In the genomic region with DNA sequence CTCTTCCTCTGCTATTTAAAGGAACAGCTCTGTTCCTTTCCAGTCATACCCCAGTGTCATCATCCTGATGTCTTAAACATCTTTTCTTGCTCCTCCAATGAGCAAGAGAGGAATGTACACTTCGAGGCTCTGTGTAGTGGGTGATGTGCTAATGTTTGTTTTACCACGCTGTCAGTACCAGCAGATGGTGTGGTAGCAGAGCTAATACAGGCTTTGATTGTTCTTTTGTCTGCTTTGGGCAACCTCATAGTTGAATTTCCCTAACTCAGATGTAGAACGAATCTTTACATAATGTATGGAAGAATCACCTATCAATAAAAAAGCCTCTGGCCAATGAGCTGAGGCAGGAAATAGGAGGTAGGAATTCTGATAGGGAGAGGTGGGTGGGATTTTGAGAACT, we compare ENCODE assay signal across 25 mouse cellular contexts. TPM values are rescaled to one million over a fixed set of nuclear protein-coding genes. Genes with fewer than 3 reads are reported as not detected.
DNase-seq lines count a peak whose midpoint lies in the region; ATAC-seq and TF ChIP-seq lines count a peak whose summit lies in the region.
"Had no signal": no experiment of that assay in that cellular context is flagged by ENCODE, and none has a peak within 500 bp of the region (broad histone marks: within the 10 kb centered on the region; RNA-seq: fewer than 3 reads in every experiment).

No protein-coding gene starts in this region.

- peak; percentile 58 for DNase-seq in forebrain, embryonic 14.5 days (ENCODE audit: low spot score)
- peak in 1 of 2 experiments; percentile 27 for DNase-seq in layer of hippocampus, adult 2 months (ENCODE audit: low spot score in 2 of 2)
- no peak for DNase-seq in layer of hippocampus, adult 8-10 months (ENCODE audit: low spot score in 2 of 2)
- DNase-seq in midbrain, embryonic 14.5 days, result peak; percentile 22
- no peak for DNase-seq in midbrain, embryonic 11.5 days (ENCODE audit: low spot score, missing footprints)
- peak; percentile 28 for DNase-seq in telencephalon, adult 2 months (ENCODE audit: low read depth, low spot score)
- DNase-seq: cerebellum, adult 11-12 months; cerebellum, postnatal 10 days; gastrocnemius, postnatal 36 days; liver; thymus, postnatal 14 days had no signal

- H3K36me3 ChIP-seq in forebrain, embryonic 14.5 days (ENCODE audit: control insufficient read depth, insufficient read depth, low read length), result no peaks in the 10 kb centered on the region
- no peaks in the 10 kb centered on the region for H3K36me3 ChIP-seq in forebrain, embryonic 12.5 days (replicated peaks)
- H3K36me3 ChIP-seq in midbrain, embryonic 14.5 days (ENCODE audit: control insufficient read depth, insufficient read depth, low read length), result no peaks in the 10 kb centered on the region
- no peaks in the 10 kb centered on the region for H3K36me3 ChIP-seq in midbrain, embryonic 11.5 days (ENCODE audit: control insufficient read depth, insufficient read depth, low read length)
- H3K36me3 ChIP-seq: embryonic facial prominence, embryonic 13.5 days; heart, embryonic 13.5 days; hindbrain, embryonic 12.5 days; kidney, embryonic 15.5 days; limb, embryonic 10.5 days; liver, embryonic 15.5 days had no signal

- H3K9ac ChIP-seq in forebrain, embryonic 14.5 days (ENCODE audit: low read length), result no peak overlapping the region
- H3K9ac ChIP-seq in forebrain, embryonic 12.5 days, result no peak overlapping the region
- no peak overlapping the region for H3K9ac ChIP-seq in midbrain, embryonic 14.5 days (replicated peaks; ENCODE audit: low read length)
- no peak overlapping the region for H3K9ac ChIP-seq in midbrain, embryonic 11.5 days (ENCODE audit: low read length)
- H3K9ac ChIP-seq: embryonic facial prominence, embryonic 13.5 days; heart, embryonic 13.5 days; hindbrain, embryonic 12.5 days; kidney, embryonic 15.5 days; liver, embryonic 15.5 days had no signal

- no peaks in the 10 kb centered on the region for H3K9me3 ChIP-seq in forebrain, embryonic 14.5 days (replicated peaks; ENCODE audit: control insufficient read depth, low read length)
- no peaks in the 10 kb centered on the region for H3K9me3 ChIP-seq in forebrain, embryonic 12.5 days
- no peaks in the 10 kb centered on the region for H3K9me3 ChIP-seq in midbrain, embryonic 14.5 days (ENCODE audit: control insufficient read depth, low read length)
- no peaks in the 10 kb centered on the region for H3K9me3 ChIP-seq in midbrain, embryonic 11.5 days (ENCODE audit: control insufficient read depth, low read length)
- H3K9me3 ChIP-seq: embryonic facial prominence, embryonic 13.5 days; heart, embryonic 13.5 days; hindbrain, embryonic 12.5 days; kidney, embryonic 15.5 days; limb, embryonic 10.5 days; liver, embryonic 15.5 days had no signal

- no peaks in the 10 kb centered on the region; the same call in 1 of the 2 replicates for H3K4me1 ChIP-seq in forebrain, embryonic 14.5 days (ENCODE audit: control insufficient read depth, insufficient read depth, low read length)
- H3K4me1 ChIP-seq in forebrain, embryonic 12.5 days, result no peaks in the 10 kb centered on the region
- no peaks in the 10 kb centered on the region for H3K4me1 ChIP-seq in midbrain, embryonic 14.5 days (ENCODE audit: control insufficient read depth, insufficient read depth, low read length)
- no peaks in the 10 kb centered on the region for H3K4me1 ChIP-seq in midbrain, embryonic 11.5 days (ENCODE audit: control insufficient read depth, insufficient read depth, low read length)
- H3K4me1 ChIP-seq: embryonic facial prominence, embryonic 13.5 days; hindbrain, embryonic 12.5 days; kidney, embryonic 15.5 days; limb, embryonic 10.5 days; liver, embryonic 15.5 days had no signal

- no peak overlapping the region for H3K4me2 ChIP-seq in forebrain, embryonic 14.5 days (ENCODE audit: low read length)
- H3K4me2 ChIP-seq in forebrain, embryonic 12.5 days, result no peak overlapping the region
- no peak overlapping the region for H3K4me2 ChIP-seq in midbrain, embryonic 14.5 days (ENCODE audit: low read length)
- H3K4me2 ChIP-seq in midbrain, embryonic 11.5 days, result no peak overlapping the region
- H3K4me2 ChIP-seq: embryonic facial prominence, embryonic 13.5 days; heart, embryonic 13.5 days; hindbrain, embryonic 12.5 days; kidney, embryonic 15.5 days; liver, embryonic 15.5 days had no signal

- no peak overlapping the region for H3K27ac ChIP-seq in forebrain, embryonic 14.5 days (ENCODE audit: low read depth, low read length)
- no peak overlapping the region for H3K27ac ChIP-seq in forebrain, embryonic 12.5 days
- H3K27ac ChIP-seq in layer of hippocampus, adult 2 months, result no peak overlapping the region
- H3K27ac ChIP-seq in midbrain, embryonic 14.5 days (replicated peaks; ENCODE audit: low read depth, low read length), result no peak overlapping the region
- no peak overlapping the region for H3K27ac ChIP-seq in midbrain, embryonic 11.5 days (ENCODE audit: low read depth, low read length)
- H3K27ac ChIP-seq: embryonic facial prominence, embryonic 13.5 days; heart, adult 2 months; heart, embryonic 13.5 days; hindbrain, embryonic 12.5 days; kidney, embryonic 15.5 days; limb, embryonic 10.5 days; liver, embryonic 15.5 days; macrophage had no signal

- H3K4me3 ChIP-seq in forebrain, embryonic 14.5 days (ENCODE audit: low read depth, low read length), result no peak overlapping the region
- H3K4me3 ChIP-seq in forebrain, embryonic 12.5 days (replicated peaks), result no peak overlapping the region
- H3K4me3 ChIP-seq in layer of hippocampus, adult 2 months, result no peak overlapping the region
- H3K4me3 ChIP-seq in midbrain, embryonic 14.5 days (replicated peaks; ENCODE audit: low read depth, low read length), result no peak overlapping the region
- no peak overlapping the region for H3K4me3 ChIP-seq in midbrain, embryonic 11.5 days (ENCODE audit: low read depth, low read length)
- H3K4me3 ChIP-seq: embryonic facial prominence, embryonic 13.5 days; erythroblast, embryonic 14.5 days; heart, adult 2 months; heart, embryonic 13.5 days; hindbrain, embryonic 12.5 days; kidney, embryonic 15.5 days; limb, embryonic 10.5 days; liver, embryonic 15.5 days had no signal

- peak; percentile 55; the same call in 1 of the 2 replicates for ATAC-seq in forebrain, embryonic 14.5 days
- ATAC-seq in forebrain, embryonic 12.5 days (ENCODE audit: low FRiP score), result no peak
- ATAC-seq in midbrain, embryonic 14.5 days (ENCODE audit: low FRiP score, low TSS enrichment), result no peak
- ATAC-seq in midbrain, embryonic 11.5 days (ENCODE audit: low FRiP score), result no peak
- ATAC-seq: Patski had no signal

- WGBS in forebrain, embryonic 14.5 days, result 56% methylated on average over 3 of the region's 3 CpGs
- 74% methylated on average over 3 of the region's 3 CpGs for WGBS in forebrain, embryonic 12.5 days
- WGBS in midbrain, embryonic 14.5 days, result 57% methylated on average over 3 of the region's 3 CpGs
- 69% methylated on average over 3 of the region's 3 CpGs for WGBS in midbrain, embryonic 11.5 days

- no peaks in the 10 kb centered on the region for H3K27me3 ChIP-seq in forebrain, embryonic 14.5 days (replicated peaks; ENCODE audit: control insufficient read depth, insufficient read depth, low read length)
- no peaks in the 10 kb centered on the region for H3K27me3 ChIP-seq in forebrain, embryonic 12.5 days
- H3K27me3 ChIP-seq in midbrain, embryonic 14.5 days (ENCODE audit: control insufficient read depth, insufficient read depth, low read length), result no peaks in the 10 kb centered on the region
- no peaks in the 10 kb centered on the region for H3K27me3 ChIP-seq in midbrain, embryonic 11.5 days (ENCODE audit: control insufficient read depth, insufficient read depth, low read length)
- H3K27me3 ChIP-seq: embryonic facial prominence, embryonic 13.5 days; heart, embryonic 13.5 days; hindbrain, embryonic 12.5 days; kidney, embryonic 15.5 days; liver, embryonic 15.5 days; Patski had no signal

- TF ChIP-seq CTCF in layer of hippocampus, adult 2 months (conservative IDR thresholded peaks at IDR 0.05), result peak; percentile 48

RNA-seq across cellular contexts. Expression of gene Fyb2, which starts 36.0 kb away (rescaled TPM):
- 0.28 TPM in 1 of 2 replicates, not detected in the other for polyA plus RNA-seq in forebrain, embryonic 14.5 days (2014; fragmentation: Nextera tagmentation; extraction: Ambion mirVana)
- 0.19 and 0.33 TPM in 2 replicates for polyA plus RNA-seq in forebrain, embryonic 12.5 days (2016; fragmentation: Nextera tagmentation; extraction: Ambion mirVana)
- total RNA-seq in layer of hippocampus, adult 2 months (2021), result 1 to 10 TPM; 2.0 to 2.4 TPM
- total RNA-seq in layer of hippocampus, adult 8-10 months (2022), result 1 to 10 TPM; 2.3 to 3.3 (median 2.6) TPM
- polyA plus RNA-seq in midbrain, embryonic 14.5 days (2014; fragmentation: Nextera tagmentation; extraction: Ambion mirVana), result 0.14 and 0.38 TPM in 2 replicates
- 0.07 TPM in 1 of 2 replicates, not detected in the other for polyA plus RNA-seq in midbrain, embryonic 11.5 days (2014; fragmentation: Nextera tagmentation; extraction: Ambion mirVana)
- total RNA-seq: heart, adult 2 months; heart, postnatal 14 days; monocyte, adult 5-6 weeks; neutrophil, adult 5-6 weeks had no signal
- polyA plus RNA-seq: erythroblast, embryonic 14.5 days; heart, adult 2 months; limb, embryonic 10.5 days had no signal

Comparison
In these comparisons a context has a peak if more than half of its experiments do, and no peak if none do; other contexts are left out.
1. DNase-seq: peak in forebrain, embryonic 14.5 days (single experiment), midbrain, embryonic 14.5 days (single experiment) and telencephalon, adult 2 months (single experiment); none in layer of hippocampus, adult 8-10 months (0 of 2) and midbrain, embryonic 11.5 days (single experiment).